Mouse (Mus musculus): Measurements from ENCODE around the gene Gm21903. TPM values are rescaled to one million over a fixed set of nuclear protein-coding genes. Genes with fewer than 3 reads are reported as not detected.
"Not testable (repeated sequence)": the region's sequence is repeated elsewhere in the genome, so short reads cannot be mapped to it uniquely, and the experiment has no call there.

Gene Gm21903
- not detected for total RNA-seq (2022)

- DNase-seq (ENCODE audit: low spot score), result no peak
These were observed at the start of gene Gm21903 for GRCm38 (mm10) chr17:39043241-39043640. Gm21903 (minus strand) TSS chr17:39043341.

DNA sequence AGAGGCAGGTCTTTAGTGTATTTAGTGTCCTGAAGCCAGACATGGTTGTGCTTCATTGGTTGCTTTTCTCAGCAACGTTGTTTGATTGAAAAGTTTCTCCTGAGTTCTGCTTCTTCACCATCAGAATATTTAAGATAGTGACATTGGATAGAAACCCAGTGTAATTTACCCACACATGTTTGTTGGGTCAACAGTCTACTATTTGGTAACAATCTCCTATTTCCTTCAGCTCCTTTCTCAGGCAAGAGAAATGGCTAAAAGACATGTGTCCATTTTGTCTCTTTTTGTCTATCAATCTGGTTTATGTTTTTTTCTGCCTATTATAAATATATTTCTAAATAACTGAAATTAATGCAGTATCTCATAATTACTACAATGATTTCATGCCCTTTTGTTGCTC lies 33.8 kb upstream of the Gm21903 start, which contains the start of gene Esp23:
Gene Esp23, minus strand, starts transcription at position 101 of the 400 bp plus-strand sequence.
- DNase-seq (ENCODE audit: low spot score), result no peak

- DNase-seq (ENCODE audit: low spot score), result no peak
These were observed 20.5 kb upstream of the Gm21903 start for GRCm38 (mm10) chr17:39063641-39064040.

GRCm38 (mm10) chr17:39036395-39036794 lies 6.7 kb downstream of the Gm21903 start, which contains the start of gene Esp24:
Esp24 (plus strand) TSS chr17:39036695.
- not testable (repeated sequence) for DNase-seq (ENCODE audit: low spot score)

DNA sequence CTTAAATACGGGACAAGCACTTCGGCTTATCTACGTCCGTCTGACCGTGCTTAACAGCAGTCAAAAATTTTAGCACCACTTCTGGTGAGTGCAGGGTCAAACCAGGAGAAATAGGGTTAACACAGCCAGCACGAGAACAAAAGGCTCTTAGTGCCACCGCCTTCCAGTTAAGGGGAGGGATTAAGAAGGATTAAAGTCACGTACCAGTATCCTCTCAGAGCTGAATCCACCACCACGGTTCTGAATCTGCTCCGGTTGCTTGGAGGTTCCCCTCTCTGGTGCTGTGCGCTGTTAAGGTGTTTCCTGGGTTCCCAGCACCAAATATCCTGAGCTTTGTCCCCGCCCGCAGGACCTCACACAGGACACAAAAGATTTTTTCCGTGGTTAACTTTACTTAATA lies 26.0 kb downstream of the Gm21903 start:
- no peak for DNase-seq (ENCODE audit: low spot score)

GRCm38 (mm10) chr17:39010675-39011638 lies 32.2 kb downstream of the Gm21903 start:
- no peak for DNase-seq (ENCODE audit: low spot score)

DNA sequence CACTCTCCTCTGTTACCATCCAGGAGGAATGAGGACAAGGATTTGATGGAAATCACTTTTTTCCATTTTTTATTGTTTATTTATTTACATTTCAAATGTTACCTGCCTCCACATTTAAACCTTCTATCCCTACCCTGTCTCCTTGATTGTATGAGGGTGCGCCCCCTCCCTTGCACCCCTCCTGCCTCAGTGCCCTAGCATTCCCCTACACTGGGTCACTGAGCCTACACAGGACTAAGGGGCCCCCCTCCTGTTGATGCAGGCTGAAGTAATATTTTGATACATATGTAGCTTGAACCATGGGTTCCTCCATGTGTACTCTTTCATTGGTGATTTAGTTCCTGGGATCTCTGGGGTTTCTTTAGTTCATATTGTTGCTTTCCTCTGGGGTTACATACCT lies 33.3 kb downstream of the Gm21903 start:
- DNase-seq (ENCODE audit: low spot score), result no peak

Other genes with a start within 250 kb of the Gm21903 start
- not detected for gene Esp24, start 6.6 kb downstream of the Gm21903 start, total RNA-seq (2022)
- gene Esp23, start 33.7 kb upstream of the Gm21903 start, total RNA-seq (2022), result not detected
- not detected for gene Esp22, start 52.0 kb upstream of the Gm21903 start, total RNA-seq (2022)